Mouse (Mus musculus): Measurements from ENCODE around the gene Sost.
A peak's percentile ranks its signal among the peaks of the same experiment; 100 is the strongest.

Sost gene

GRCm38 (mm10) chr11:101950021-101950420, 16.8 kb downstream of the Sost start:
- no peak for DNase-seq (ENCODE audit: low read depth, low spot score)

GRCm38 (mm10) chr11:101946525-101946924, 20.3 kb downstream of the Sost start:
- DNase-seq (ENCODE audit: low read depth, low spot score), result peak; percentile 82

GRCm38 (mm10) chr11:101943055-101943454, 23.8 kb downstream of the Sost start:
- DNase-seq (ENCODE audit: low read depth, low spot score), result peak; percentile 65

GRCm38 (mm10) chr11:101937108-101937507, 29.7 kb downstream of the Sost start:
- DNase-seq (ENCODE audit: low read depth, low spot score), result no peak

- DNase-seq (ENCODE audit: low read depth, low spot score), result peak; percentile 59
Measured at GRCm38 (mm10) chr11:101936421-101936820, 30.4 kb downstream of the Sost start.

- no peak for DNase-seq (ENCODE audit: low read depth, low spot score)
Measured at GRCm38 (mm10) chr11:101935743-101936142, 31.1 kb downstream of the Sost start.

- DNase-seq (ENCODE audit: low read depth, low spot score), result peak; percentile 28
Measured at GRCm38 (mm10) chr11:101931978-101932377, 34.8 kb downstream of the Sost start.

- DNase-seq (ENCODE audit: low read depth, low spot score), result peak; percentile 90
Measured at GRCm38 (mm10) chr11:101928030-101928762, 38.6 kb downstream of the Sost start.

DNA sequence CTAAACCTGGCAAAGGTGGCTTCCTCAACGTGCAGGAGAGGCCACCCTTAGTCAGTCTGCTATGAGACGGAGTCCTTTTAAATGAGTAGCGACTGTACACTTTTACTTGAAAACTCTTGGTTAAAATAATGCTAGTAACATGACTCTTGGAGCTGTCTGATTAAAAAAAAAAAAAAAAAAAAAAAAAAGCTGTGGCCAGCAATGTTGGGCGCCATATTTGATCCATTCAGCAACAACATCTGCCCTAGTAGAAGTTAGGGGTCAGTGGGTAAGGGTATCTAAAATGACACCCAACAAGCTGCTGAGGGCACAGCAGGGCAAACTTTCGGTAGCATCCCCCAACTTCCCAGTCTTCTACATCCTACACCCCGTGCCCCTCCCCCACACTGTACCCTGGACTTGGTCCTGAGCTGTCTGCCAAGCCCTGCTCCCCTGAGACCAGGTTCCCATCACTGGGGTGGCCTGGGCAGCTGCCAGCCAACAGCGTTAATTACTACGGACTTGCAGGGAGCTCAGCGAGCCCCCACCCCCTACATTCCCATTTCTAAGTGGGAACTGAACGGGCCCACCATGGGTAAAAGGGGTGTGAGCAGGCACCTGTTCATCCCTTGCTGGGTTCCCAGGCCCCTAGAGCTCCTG, 39.7 kb downstream of the Sost start:
- DNase-seq (ENCODE audit: low read depth, low spot score), result no peak

- DNase-seq (ENCODE audit: low read depth, low spot score), result peak; percentile 89
Measured at GRCm38 (mm10) chr11:101925636-101926035, 41.2 kb downstream of the Sost start.

DNA sequence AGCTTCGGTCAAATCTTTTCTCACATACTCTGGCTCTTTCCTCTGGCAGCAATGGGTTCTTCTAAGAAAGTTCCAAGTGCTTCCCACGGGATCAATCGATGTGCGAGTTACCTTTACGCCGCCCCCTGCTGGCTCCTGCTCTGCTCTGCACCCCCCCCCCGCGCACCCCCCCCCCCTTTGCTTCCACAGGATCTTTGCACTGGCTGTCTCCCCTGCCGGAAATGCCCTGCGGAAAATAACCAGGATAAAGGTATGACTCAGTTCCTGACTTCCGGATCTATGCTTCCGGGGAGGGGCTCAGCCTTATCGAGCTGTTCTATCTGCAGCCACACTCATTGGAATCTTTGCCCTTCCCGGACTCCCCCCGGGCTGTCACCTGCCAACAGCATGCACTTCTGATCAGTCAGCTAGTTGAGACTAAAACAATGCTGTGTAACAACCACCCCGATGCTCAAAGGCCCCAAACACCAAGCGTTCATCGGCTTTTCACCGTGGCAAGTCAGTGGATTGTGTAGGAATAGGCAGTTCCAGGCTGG, 42.3 kb downstream of the Sost start:
- DNase-seq (ENCODE audit: low read depth, low spot score), result peak; percentile 64

- no peak for DNase-seq (ENCODE audit: low read depth, low spot score)
Measured at GRCm38 (mm10) chr11:101923988-101924387, 42.8 kb downstream of the Sost start.

GRCm38 (mm10) chr11:101921361-101921952, 45.4 kb downstream of the Sost start:
- DNase-seq (ENCODE audit: low read depth, low spot score), result no peak

DNA sequence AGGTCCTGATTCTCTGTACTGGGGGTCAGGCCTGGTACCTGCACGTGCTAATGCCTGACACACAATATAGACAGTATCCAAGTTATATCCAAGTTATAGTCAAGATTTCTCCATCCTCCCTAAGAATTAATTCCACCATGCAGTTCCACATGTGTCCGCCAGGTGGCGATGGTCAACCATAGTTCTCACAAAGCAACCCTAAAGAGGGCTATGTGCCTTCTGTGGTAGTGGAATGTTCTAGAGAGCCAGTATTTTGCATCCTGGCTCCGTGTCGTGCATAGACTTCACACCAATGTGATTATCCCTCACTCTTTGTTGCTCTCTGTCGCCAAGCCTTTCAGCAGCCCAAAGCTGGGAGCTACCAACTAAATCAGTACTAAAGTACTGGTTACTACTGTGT, 47.2 kb downstream of the Sost start:
- DNase-seq (ENCODE audit: low read depth, low spot score), result peak; percentile 71

GRCm38 (mm10) chr11:101918609-101919008, 48.2 kb downstream of the Sost start:
- DNase-seq (ENCODE audit: low read depth, low spot score), result no peak

GRCm38 (mm10) chr11:101916772-101917171, 50.0 kb downstream of the Sost start:
- no peak for DNase-seq (ENCODE audit: low read depth, low spot score)

- DNase-seq (ENCODE audit: low read depth, low spot score), result no peak
Measured at GRCm38 (mm10) chr11:101913591-101913990, 53.2 kb downstream of the Sost start.

All from ES-CJ7 (cell line).